Mouse (Mus musculus) stomach, embryonic 15.5 days (tissue): ENCODE measurements around the gene Hps1. TPM values are rescaled to one million over a fixed set of nuclear protein-coding genes. Genes with fewer than 3 reads are reported as not detected.
A peak's percentile ranks its signal among the peaks of the same experiment; 100 is the strongest.

Experiments used
- ATAC-seq: fragments of 200-750 bp; cut with Nextera tagmentation; 2 replicates; pipeline ENCODE4 v1.8.0; 2017; ENCODE audit warnings: low read depth, moderate number of reproducible peaks, moderate TSS enrichment; ENCODE audit not compliant: insufficient read depth, low FRiP score
- H3K27ac ChIP-seq: fragments of 300-500 bp; sonication (generic); 2 replicates; pipeline ENCODE4 v1.5.1; 2015; ENCODE audit warnings: mild to moderate bottlenecking, inconsistent platforms
- H3K27me3 ChIP-seq: fragments of 300-500 bp; sonication (generic); replicated peaks from 2 replicates; pipeline ENCODE4 v1.6.1; 2015; ENCODE audit warnings: inconsistent platforms
- H3K36me3 ChIP-seq: fragments of 300-500 bp; sonication (generic); 2 replicates; pipeline ENCODE4 v1.6.1; 2015; ENCODE audit warnings: inconsistent platforms
- H3K4me1 ChIP-seq: fragments of 300-500 bp; sonication (generic); 2 replicates; pipeline ENCODE4 v1.6.1; 2015; ENCODE audit warnings: inconsistent platforms
- H3K4me2 ChIP-seq: fragments of 300-500 bp; sonication (generic); 2 replicates; pipeline ENCODE4 v1.6.1; 2015; ENCODE audit warnings: mild to moderate bottlenecking, inconsistent platforms
- H3K4me3 ChIP-seq: fragments of 300-500 bp; sonication (generic); replicated peaks from 2 replicates; pipeline ENCODE4 v1.5.1; 2015; ENCODE audit warnings: inconsistent platforms
- H3K9ac ChIP-seq: fragments of 300-500 bp; sonication (generic); 2 replicates; pipeline ENCODE4 v1.6.1; 2015; ENCODE audit warnings: inconsistent platforms
- H3K9me3 ChIP-seq: fragments of 300-500 bp; sonication (generic); 2 replicates; pipeline ENCODE4 v1.6.1; 2016; ENCODE audit warnings: inconsistent platforms
- WGBS: fragments of 180-500 bp; shearing (Covaris S2); methylation state at CpG from one replicate; pipeline ENCODE4 v1.1.7; 2015; 5-methylcytosine and 5-hydroxymethylcytosine counted together
- polyA plus RNA-seq: library from polyadenylated mRNA; unstranded; fragments of >200 nt; fragmentation: Nextera tagmentation; extraction: Ambion mirVana; gene quantifications from 2 replicates; pipeline ENCODE4 v1.2.1, GENCODE M21; 2015

Gene Hps1
- polyA plus RNA-seq, 1 experiment from 2014 or later, result 18.0 TPM

- peaks cover 33% of the 10 kb centered on the region for H3K4me1 ChIP-seq
- WGBS, result 21% methylated on average over 10 of the region's 11 CpGs
These were observed 26.4 kb downstream of the Hps1 start for GRCm38 (mm10) chr19:42753141-42753917.

GRCm38 (mm10) chr19:42752363-42752931, 27.3 kb downstream of the Hps1 start, which contains the start of gene Pyroxd2:
Gene Pyroxd2, minus strand, starts transcription at chr19:42752775.
- H3K36me3 ChIP-seq, result no peaks in the 10 kb centered on the region
- H3K4me1 ChIP-seq, result peaks cover 30% of the 10 kb centered on the region
- 3% methylated on average over 22 of the region's 22 CpGs for WGBS
- H3K4me2 ChIP-seq, result peak within 1 kb of the TSS; percentile 75
- H3K27ac ChIP-seq, result peak within 1 kb of the TSS; percentile 91
- H3K9ac ChIP-seq, result peak within 1 kb of the TSS; percentile 14; the same call in 1 of the 2 replicates
- ATAC-seq, result peak; percentile 85
- H3K27me3 ChIP-seq, result no peaks in the 10 kb centered on the region
- no peaks in the 10 kb centered on the region for H3K9me3 ChIP-seq
- H3K4me3 ChIP-seq, result peak within 1 kb of the TSS; percentile 43

More at GRCm38 (mm10) chr19:42753141-42753917, 26.4 kb downstream of the Hps1 start:
- peak; percentile 48 for ATAC-seq
- no peak overlapping the region for H3K9ac ChIP-seq
- peak overlapping the region; percentile 91 for H3K27ac ChIP-seq
- H3K27me3 ChIP-seq, result no peaks in the 10 kb centered on the region
- peak overlapping the region; percentile 43; the same call in 1 of the 2 replicates for H3K4me3 ChIP-seq
- H3K36me3 ChIP-seq, result no peaks in the 10 kb centered on the region
- H3K4me2 ChIP-seq, result peak overlapping the region; percentile 75
- no peaks in the 10 kb centered on the region for H3K9me3 ChIP-seq

- Histone ChIP-seq H3K27ac (no peak overlapping the region), H3K4me1 (peaks cover 26% of the 10 kb centered on the region)
- ATAC-seq, result no peak
These were observed 29.6 kb downstream of the Hps1 start for GRCm38 (mm10) chr19:42750196-42750595.

GRCm38 (mm10) chr19:42746702-42747101, 33.1 kb downstream of the Hps1 start:
- no peak for ATAC-seq
- no peak overlapping the region for H3K27ac ChIP-seq
- H3K27me3 ChIP-seq, result no peaks in the 10 kb centered on the region
- no peak overlapping the region for H3K9ac ChIP-seq
- 93% methylated on average over 8 of the region's 8 CpGs for WGBS
- no peaks in the 10 kb centered on the region for H3K9me3 ChIP-seq
- H3K4me2 ChIP-seq, result no peak overlapping the region
- no peaks in the 10 kb centered on the region for H3K36me3 ChIP-seq
- H3K4me1 ChIP-seq, result peaks cover 17% of the 10 kb centered on the region
- H3K4me3 ChIP-seq, result no peak overlapping the region

More at GRCm38 (mm10) chr19:42750196-42750595, 29.6 kb downstream of the Hps1 start:
- Histone ChIP-seq H3K27me3 (no peaks in the 10 kb centered on the region), H3K4me2 (no peak overlapping the region), H3K9me3 (no peaks in the 10 kb centered on the region), H3K9ac (no peak overlapping the region), H3K4me3 (no peak overlapping the region), H3K36me3 (no peaks in the 10 kb centered on the region)
- WGBS, result 58% methylated on average over 11 of the region's 11 CpGs

- H3K9ac ChIP-seq, result no peak overlapping the region
- no peaks in the 10 kb centered on the region for H3K9me3 ChIP-seq
- H3K4me2 ChIP-seq, result no peak overlapping the region
- no peaks in the 10 kb centered on the region for H3K36me3 ChIP-seq
- no peak for ATAC-seq
- peaks cover 14% of the 10 kb centered on the region for H3K4me1 ChIP-seq
- H3K27ac ChIP-seq, result no peak overlapping the region
- no peak overlapping the region for H3K4me3 ChIP-seq
- WGBS, result 66% methylated on average over 4 of the region's 4 CpGs
- H3K27me3 ChIP-seq, result no peaks in the 10 kb centered on the region
These were observed 33.9 kb downstream of the Hps1 start for GRCm38 (mm10) chr19:42745869-42746224.

- Histone ChIP-seq H3K27ac (no peak overlapping the region), H3K4me2 (no peak overlapping the region), H3K9ac (no peak overlapping the region), H3K27me3 (no peaks in the 10 kb centered on the region), H3K9me3 (no peaks in the 10 kb centered on the region), H3K36me3 (no peaks in the 10 kb centered on the region), H3K4me1 (peaks cover 14% of the 10 kb centered on the region), H3K4me3 (no peak overlapping the region)
- WGBS, result 49% methylated on average over 9 of the region's 9 CpGs
- ATAC-seq, result no peak
These were observed 34.5 kb downstream of the Hps1 start for GRCm38 (mm10) chr19:42745084-42745868.

GRCm38 (mm10) chr19:42744162-42744586, 35.6 kb downstream of the Hps1 start:
- no peaks in the 10 kb centered on the region for H3K36me3 ChIP-seq
- no peak overlapping the region for H3K4me3 ChIP-seq
- no peaks in the 10 kb centered on the region for H3K27me3 ChIP-seq
- no peak overlapping the region for H3K4me2 ChIP-seq
- 21% methylated on average over 4 of the region's 4 CpGs for WGBS
- H3K27ac ChIP-seq, result no peak overlapping the region
- no peaks in the 10 kb centered on the region for H3K9me3 ChIP-seq
- H3K4me1 ChIP-seq, result peaks cover 14% of the 10 kb centered on the region
- ATAC-seq, result peak; percentile 74
- H3K9ac ChIP-seq, result no peak overlapping the region

- H3K9me3 ChIP-seq, result no peaks in the 10 kb centered on the region
- H3K4me1 ChIP-seq, result peaks cover 14% of the 10 kb centered on the region
- no peak overlapping the region for H3K27ac ChIP-seq
- 79% methylated on average over 16 of the region's 16 CpGs for WGBS
- H3K36me3 ChIP-seq, result no peaks in the 10 kb centered on the region
- H3K9ac ChIP-seq, result no peak overlapping the region
- no peak for ATAC-seq
- H3K4me2 ChIP-seq, result no peak overlapping the region
- no peaks in the 10 kb centered on the region for H3K27me3 ChIP-seq
- H3K4me3 ChIP-seq, result no peak overlapping the region
These were observed 36.5 kb downstream of the Hps1 start for GRCm38 (mm10) chr19:42743261-42743660.

- peaks cover 14% of the 10 kb centered on the region for H3K4me1 ChIP-seq
- no peak overlapping the region for H3K4me2 ChIP-seq
- no peaks in the 10 kb centered on the region for H3K36me3 ChIP-seq
- no peaks in the 10 kb centered on the region for H3K9me3 ChIP-seq
- 47% methylated on average over 14 of the region's 14 CpGs for WGBS
- H3K27me3 ChIP-seq, result no peaks in the 10 kb centered on the region
- no peak overlapping the region for H3K9ac ChIP-seq
- no peak for ATAC-seq
- no peak overlapping the region for H3K4me3 ChIP-seq
- no peak overlapping the region for H3K27ac ChIP-seq
These were observed 37.9 kb downstream of the Hps1 start for GRCm38 (mm10) chr19:42741884-42742283.

- Histone ChIP-seq H3K36me3 (no peaks in the 10 kb centered on the region), H3K4me2 (no peak overlapping the region), H3K9me3 (no peaks in the 10 kb centered on the region), H3K4me1 (peaks cover 14% of the 10 kb centered on the region), H3K27me3 (no peaks in the 10 kb centered on the region), H3K9ac (no peak overlapping the region), H3K4me3 (no peak overlapping the region), H3K27ac (no peak overlapping the region)
- 86% methylated on average over 8 of the region's 8 CpGs for WGBS
- no peak for ATAC-seq
These were observed 39.4 kb downstream of the Hps1 start for GRCm38 (mm10) chr19:42740163-42740899.

GRCm38 (mm10) chr19:42739734-42740133, 40.0 kb downstream of the Hps1 start:
- Histone ChIP-seq H3K9me3 (no peaks in the 10 kb centered on the region), H3K4me3 (no peak overlapping the region), H3K4me2 (no peak overlapping the region), H3K4me1 (peaks cover 12% of the 10 kb centered on the region), H3K27me3 (no peaks in the 10 kb centered on the region), H3K27ac (no peak overlapping the region), H3K36me3 (no peaks in the 10 kb centered on the region), H3K9ac (no peak overlapping the region)
- ATAC-seq, result no peak
- 75% methylated on average over 6 of the region's 6 CpGs for WGBS
